Mouse (Mus musculus): ENCODE measurements around the gene Ifnab. TPM values are rescaled to one million over a fixed set of nuclear protein-coding genes. Genes with fewer than 3 reads are reported as not detected.

The Ifnab gene
- polyA plus RNA-seq, 1 experiment from 2014 or later: not detected

DNA sequence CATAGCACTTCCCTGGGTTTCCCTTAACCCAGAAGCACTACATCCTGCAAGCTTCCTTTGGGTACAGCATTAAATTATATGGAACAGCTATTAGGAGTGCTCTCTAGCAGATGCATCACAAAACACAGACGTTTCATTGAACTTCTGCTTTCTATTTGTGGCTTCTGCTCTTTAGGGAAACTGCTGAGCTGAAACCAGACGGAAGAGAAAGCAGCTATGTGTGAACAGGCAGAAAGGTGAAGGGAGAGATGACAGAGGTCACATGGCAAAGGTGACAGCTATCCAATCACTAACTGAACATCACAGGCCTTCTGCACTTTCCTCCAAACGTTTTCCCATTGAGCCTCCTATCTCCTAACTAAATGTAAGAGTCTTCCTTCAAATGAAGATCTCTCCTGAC, 14.8 kb upstream of the Ifnab start:
- Histone ChIP-seq H3K9ac (replicated peaks) (no peak overlapping the region), H3K27ac (no peak overlapping the region), H3K9me3 (no peaks in the 10 kb centered on the region), H3K36me3 (no peaks in the 10 kb centered on the region; the same call in 1 of the 2 replicates), H3K27me3 (no peaks in the 10 kb centered on the region), H3K4me3 (replicated peaks) (no peak overlapping the region), H3K4me2 (no peak overlapping the region), H3K4me1 (replicated peaks) (no peaks in the 10 kb centered on the region)
- 28% methylated on average over 3 of the region's 3 CpGs for WGBS
- ATAC-seq (ENCODE audit: insufficient number of reproducible peaks, insufficient read depth, low FRiP score, low TSS enrichment, low read depth): no peak

DNA sequence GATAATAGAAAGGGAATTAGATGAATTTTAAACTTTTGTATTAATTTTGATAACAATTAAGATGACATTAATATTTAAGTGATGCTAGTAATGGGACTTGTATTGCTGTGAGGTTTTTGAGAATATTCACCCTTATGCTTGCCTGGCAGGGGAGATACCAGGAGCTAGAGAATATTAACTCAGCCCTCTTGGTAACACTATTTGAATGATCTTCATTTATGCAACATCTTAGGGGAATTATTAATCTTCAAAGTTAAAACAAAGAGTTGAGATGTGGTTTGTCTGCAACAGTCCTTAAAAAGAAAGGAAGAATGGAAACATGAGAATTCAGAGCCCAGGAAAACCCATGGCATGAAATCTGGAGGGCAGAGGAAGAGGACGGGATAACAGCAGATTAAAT, 8.1 kb upstream of the Ifnab start:
- H3K9me3 ChIP-seq: no peaks in the 10 kb centered on the region
- no peak overlapping the region for H3K4me3 ChIP-seq (replicated peaks)
- no peaks in the 10 kb centered on the region; the same call in 1 of the 2 replicates for H3K27me3 ChIP-seq
- no peaks in the 10 kb centered on the region for H3K36me3 ChIP-seq
- H3K4me2 ChIP-seq: no peak overlapping the region
- no peak for ATAC-seq (ENCODE audit: insufficient number of reproducible peaks, insufficient read depth, low FRiP score, low TSS enrichment, low read depth)
- H3K9ac ChIP-seq (replicated peaks): no peak overlapping the region
- no peaks in the 10 kb centered on the region for H3K4me1 ChIP-seq (replicated peaks)
- no peak overlapping the region for H3K27ac ChIP-seq
- WGBS: 90% methylated on average over 1 of the region's 1 CpGs

DNA sequence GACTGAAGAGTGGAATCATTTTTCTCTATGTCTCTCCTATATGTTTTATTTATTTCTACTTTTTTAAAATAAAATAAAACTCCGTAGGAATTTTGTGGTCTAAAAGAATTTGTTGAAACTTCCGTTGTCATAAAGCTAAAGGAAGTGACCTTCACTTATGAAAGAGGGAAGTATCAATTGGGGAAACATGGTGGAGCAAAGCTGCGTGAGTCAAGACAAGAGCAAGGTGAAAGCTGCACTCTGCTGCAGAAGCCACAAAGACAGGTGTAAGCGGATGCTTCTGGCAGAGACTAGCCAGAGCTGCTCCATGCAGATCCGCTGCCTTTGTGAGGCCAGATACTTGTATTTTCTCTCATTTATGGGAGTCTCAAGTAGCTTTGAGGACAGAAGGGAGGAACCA, 7.6 kb upstream of the Ifnab start:
- no peaks in the 10 kb centered on the region for H3K36me3 ChIP-seq
- H3K4me1 ChIP-seq (replicated peaks): no peaks in the 10 kb centered on the region
- no peak overlapping the region for H3K4me2 ChIP-seq
- no peak overlapping the region for H3K4me3 ChIP-seq (replicated peaks)
- no peaks in the 10 kb centered on the region for H3K9me3 ChIP-seq
- 58% methylated on average over 5 of the region's 5 CpGs for WGBS
- ATAC-seq (ENCODE audit: insufficient number of reproducible peaks, insufficient read depth, low FRiP score, low TSS enrichment, low read depth): no peak
- no peaks in the 10 kb centered on the region; the same call in 1 of the 2 replicates for H3K27me3 ChIP-seq
- H3K27ac ChIP-seq: no peak overlapping the region
- no peak overlapping the region for H3K9ac ChIP-seq (replicated peaks)

DNA sequence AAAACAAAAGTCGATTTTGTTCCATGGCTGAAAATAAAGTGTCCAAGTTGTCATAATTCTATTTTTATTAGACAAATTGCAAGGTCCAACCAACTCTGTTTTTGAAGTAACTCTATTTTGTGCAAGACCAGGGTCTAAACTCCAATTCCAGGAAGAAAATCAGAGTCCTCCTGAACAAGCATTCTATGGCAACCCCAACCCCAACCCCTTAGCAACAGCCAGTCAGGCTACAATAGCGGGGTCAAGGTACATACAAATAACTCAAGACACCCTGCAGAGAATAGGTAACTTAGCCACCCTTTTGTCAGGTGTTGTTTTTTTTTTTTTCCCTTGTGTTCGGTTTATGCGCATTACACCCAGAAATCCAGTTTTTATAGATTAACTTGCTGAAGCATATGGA, 6.6 kb upstream of the Ifnab start:
- no peak overlapping the region for H3K4me2 ChIP-seq
- no peak overlapping the region for H3K9ac ChIP-seq (replicated peaks)
- no peaks in the 10 kb centered on the region for H3K4me1 ChIP-seq (replicated peaks)
- no peak overlapping the region for H3K27ac ChIP-seq
- H3K9me3 ChIP-seq: no peaks in the 10 kb centered on the region
- H3K4me3 ChIP-seq (replicated peaks): no peak overlapping the region
- H3K27me3 ChIP-seq: no peaks in the 10 kb centered on the region; the same call in 1 of the 2 replicates
- 83% methylated on average over 4 of the region's 4 CpGs for WGBS
- no peak for ATAC-seq (ENCODE audit: insufficient number of reproducible peaks, insufficient read depth, low FRiP score, low TSS enrichment, low read depth)
- H3K36me3 ChIP-seq: no peaks in the 10 kb centered on the region

DNA sequence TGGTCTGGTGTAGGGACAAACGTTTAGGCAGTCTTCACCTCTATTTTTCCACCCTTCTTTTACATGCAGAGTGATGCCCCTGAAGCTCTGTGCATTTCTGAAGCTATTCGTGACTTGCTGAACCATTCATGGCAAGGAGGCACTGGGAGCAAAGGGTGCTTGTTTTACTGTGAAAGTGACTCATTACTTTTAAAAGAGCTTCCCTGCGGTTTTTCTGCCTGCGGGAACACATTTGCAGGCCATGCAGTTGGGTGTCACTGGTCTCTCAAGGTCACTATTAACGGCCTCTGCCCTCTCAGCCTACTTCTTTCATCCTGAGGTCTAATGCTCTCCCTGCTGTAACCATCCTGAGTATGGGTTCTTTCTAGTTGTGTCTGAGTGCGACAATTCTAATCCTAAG, 5.9 kb upstream of the Ifnab start:
- Histone ChIP-seq H3K9ac (replicated peaks) (no peak overlapping the region), H3K27me3 (peaks cover 4% of the 10 kb centered on the region), H3K9me3 (no peaks in the 10 kb centered on the region), H3K36me3 (no peaks in the 10 kb centered on the region), H3K4me2 (no peak overlapping the region), H3K27ac (no peak overlapping the region), H3K4me3 (replicated peaks) (no peak overlapping the region), H3K4me1 (replicated peaks) (no peaks in the 10 kb centered on the region)
- WGBS: 51% methylated on average over 6 of the region's 6 CpGs
- ATAC-seq (ENCODE audit: insufficient number of reproducible peaks, insufficient read depth, low FRiP score, low TSS enrichment, low read depth): no peak

DNA sequence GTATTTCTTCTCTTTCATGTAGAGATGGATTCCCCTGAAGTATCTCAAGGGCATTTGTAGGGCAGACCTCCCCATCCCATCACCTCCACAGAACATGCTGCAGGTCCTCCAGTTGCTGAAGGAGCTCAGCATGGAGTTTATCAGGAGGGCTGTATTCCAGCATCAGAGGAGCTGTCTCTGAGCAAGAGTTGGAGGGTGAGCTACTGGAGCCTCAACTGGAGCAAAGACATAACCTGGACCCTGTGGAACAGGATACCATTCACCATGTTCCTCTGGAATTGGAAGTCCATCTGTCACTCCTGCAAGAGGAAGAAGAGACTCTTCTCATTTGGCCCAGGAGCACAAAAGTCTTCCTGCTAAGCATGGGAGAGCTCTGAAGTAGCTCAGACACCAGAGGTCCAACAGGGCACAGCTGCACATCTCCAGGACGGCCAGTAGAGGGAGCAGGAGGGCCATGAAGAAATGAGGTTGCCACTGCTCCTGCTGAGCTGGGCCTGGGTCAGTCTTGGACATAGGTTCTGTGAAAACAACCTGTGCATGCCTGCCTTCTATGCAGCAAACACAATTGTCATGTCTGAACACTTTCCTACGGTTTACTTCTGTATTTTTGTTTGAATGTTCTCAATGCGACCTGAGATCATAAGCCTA, 5.2 kb upstream of the Ifnab start:
- no peak overlapping the region for H3K4me2 ChIP-seq
- no peak overlapping the region for H3K9ac ChIP-seq (replicated peaks)
- H3K36me3 ChIP-seq: no peaks in the 10 kb centered on the region
- peak; percentile 66; the same call in 1 of the 2 replicates for ATAC-seq (ENCODE audit: insufficient number of reproducible peaks, insufficient read depth, low FRiP score, low TSS enrichment, low read depth)
- H3K27ac ChIP-seq: no peak overlapping the region
- H3K4me1 ChIP-seq (replicated peaks): no peaks in the 10 kb centered on the region
- WGBS: 25% methylated on average over 3 of the region's 3 CpGs
- H3K9me3 ChIP-seq: no peaks in the 10 kb centered on the region
- no peak overlapping the region for H3K4me3 ChIP-seq (replicated peaks)
- H3K27me3 ChIP-seq: peaks cover 4% of the 10 kb centered on the region

DNA sequence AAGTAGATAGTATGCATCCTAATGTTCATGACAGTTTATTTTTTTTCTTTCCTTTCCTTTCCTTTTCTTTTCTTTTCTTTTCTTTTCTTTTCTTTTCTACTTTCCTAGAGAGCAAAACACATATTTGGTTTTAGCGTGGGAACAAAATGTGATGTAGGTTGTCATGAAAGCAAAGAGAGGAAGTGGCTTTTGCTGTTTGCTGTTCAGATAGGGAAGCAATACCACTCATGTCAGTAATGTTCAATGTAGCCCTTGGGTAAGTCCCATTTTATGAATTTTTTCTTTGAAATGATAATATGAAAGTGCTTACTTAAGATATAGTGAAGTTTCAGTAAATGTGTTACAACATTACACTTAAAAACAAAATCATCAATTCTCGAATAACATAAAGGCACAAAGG, 2.2 kb upstream of the Ifnab start:
- no peaks in the 10 kb centered on the region for H3K9me3 ChIP-seq
- no peak for ATAC-seq (ENCODE audit: insufficient number of reproducible peaks, insufficient read depth, low FRiP score, low TSS enrichment, low read depth)
- 88% methylated on average over 2 of the region's 2 CpGs for WGBS
- H3K4me3 ChIP-seq (replicated peaks): no peak overlapping the region
- peaks cover 4% of the 10 kb centered on the region for H3K27me3 ChIP-seq
- H3K4me2 ChIP-seq: no peak overlapping the region
- no peak overlapping the region for H3K9ac ChIP-seq (replicated peaks)
- no peaks in the 10 kb centered on the region for H3K4me1 ChIP-seq (replicated peaks)
- no peaks in the 10 kb centered on the region for H3K36me3 ChIP-seq
- no peak overlapping the region for H3K27ac ChIP-seq

DNA sequence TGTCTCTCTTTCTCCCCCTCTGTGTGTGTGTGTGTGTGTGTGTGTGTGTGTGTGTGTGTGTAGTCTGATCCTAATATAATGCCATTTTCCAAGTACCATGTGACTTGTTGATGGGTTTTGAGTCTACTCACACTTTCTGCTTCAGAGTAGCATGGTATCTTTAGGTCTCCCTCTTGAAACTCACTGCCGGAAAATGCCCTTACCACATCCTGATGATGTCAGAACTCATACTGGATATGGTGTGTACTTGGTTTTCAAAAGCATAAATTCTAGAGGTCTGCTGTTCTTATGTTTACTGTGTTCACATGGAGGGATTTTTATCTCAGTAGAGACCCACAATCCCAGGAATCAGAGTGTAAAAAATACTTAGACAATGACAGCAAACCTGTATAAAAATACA, 1.4 kb upstream of the Ifnab start:
- H3K9me3 ChIP-seq: no peaks in the 10 kb centered on the region
- peaks cover 4% of the 10 kb centered on the region for H3K27me3 ChIP-seq
- no peaks in the 10 kb centered on the region for H3K36me3 ChIP-seq
- no peak overlapping the region for H3K4me2 ChIP-seq
- H3K9ac ChIP-seq (replicated peaks): no peak overlapping the region
- no peaks in the 10 kb centered on the region for H3K4me1 ChIP-seq (replicated peaks)
- no peak for ATAC-seq (ENCODE audit: insufficient number of reproducible peaks, insufficient read depth, low FRiP score, low TSS enrichment, low read depth)
- no peak overlapping the region for H3K27ac ChIP-seq
- 91% methylated on average over 1 of the region's 1 CpGs for WGBS
- no peak overlapping the region for H3K4me3 ChIP-seq (replicated peaks)

DNA sequence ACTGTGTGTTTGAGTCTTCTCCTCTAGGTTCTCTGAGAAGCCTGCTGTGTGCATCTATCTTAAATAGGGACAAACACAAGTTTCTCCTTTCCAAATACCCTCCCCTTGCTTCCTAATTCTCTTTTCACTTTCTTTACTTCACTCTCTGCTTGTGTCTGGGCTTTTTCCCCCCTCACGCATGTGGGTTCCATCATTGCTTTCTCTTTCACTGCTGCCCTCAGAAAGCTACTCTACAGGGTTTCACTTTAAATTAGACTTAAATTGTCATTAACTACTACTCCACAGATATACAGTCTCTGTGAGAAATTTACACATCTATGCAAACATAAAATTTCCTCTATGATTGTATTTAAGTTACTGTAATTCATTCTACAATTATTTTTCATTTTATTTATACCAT, 7.3 kb downstream of the Ifnab start, which contains the start of gene Ifna2:
Gene Ifna2, minus strand, starts transcription at position 101 of the 400 bp plus-strand sequence.
- H3K9ac ChIP-seq (replicated peaks): no peak within 1 kb of the TSS

DNA sequence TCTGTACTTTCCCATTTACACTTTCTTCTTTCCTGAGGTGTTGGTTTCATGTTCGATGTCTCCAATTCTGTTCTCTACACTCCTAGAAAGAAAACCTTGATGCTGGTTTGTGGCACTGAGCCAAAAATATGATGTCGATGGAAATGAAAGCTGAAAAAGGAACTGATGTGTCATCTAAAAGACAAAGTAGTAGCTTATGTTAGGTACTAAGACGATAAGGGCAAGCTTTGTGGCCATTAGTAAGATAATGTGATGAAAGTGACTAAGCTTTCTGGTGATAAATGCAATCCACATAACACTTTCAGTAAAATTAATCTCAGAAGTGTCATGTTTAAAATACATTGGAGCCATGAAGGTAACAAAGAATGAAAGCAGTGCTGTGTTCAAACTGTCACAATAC, 9.8 kb downstream of the Ifnab start:
- H3K4me1 ChIP-seq (replicated peaks): no peaks in the 10 kb centered on the region
- ATAC-seq (ENCODE audit: insufficient number of reproducible peaks, insufficient read depth, low FRiP score, low TSS enrichment, low read depth): no peak
- no peak overlapping the region for H3K9ac ChIP-seq (replicated peaks)
- no peaks in the 10 kb centered on the region for H3K27me3 ChIP-seq
- H3K4me2 ChIP-seq: no peak overlapping the region
- H3K27ac ChIP-seq: no peak overlapping the region
- no peaks in the 10 kb centered on the region for H3K9me3 ChIP-seq
- 82% methylated on average over 3 of the region's 3 CpGs for WGBS
- H3K36me3 ChIP-seq: no peaks in the 10 kb centered on the region
- no peak overlapping the region for H3K4me3 ChIP-seq (replicated peaks)

More for the DNA sequence above, 7.3 kb downstream of the Ifnab start, which contains the start of gene Ifna2:
- 93% methylated on average over 1 of the region's 1 CpGs for whole genome bisulfite sequencing
- H3K36me3 ChIP-seq: no peaks in the 10 kb centered on the region
- H3K4me2 ChIP-seq: no peak within 1 kb of the TSS
- H3K4me3 ChIP-seq (replicated peaks): no peak within 1 kb of the TSS
- no peaks in the 10 kb centered on the region for H3K4me1 ChIP-seq (replicated peaks)
- no peaks in the 10 kb centered on the region for H3K27me3 ChIP-seq
- H3K9me3 ChIP-seq: no peaks in the 10 kb centered on the region
- no peak within 1 kb of the TSS for H3K27ac ChIP-seq
- ATAC-seq (ENCODE audit: insufficient number of reproducible peaks, insufficient read depth, low FRiP score, low TSS enrichment, low read depth): no peak

DNA sequence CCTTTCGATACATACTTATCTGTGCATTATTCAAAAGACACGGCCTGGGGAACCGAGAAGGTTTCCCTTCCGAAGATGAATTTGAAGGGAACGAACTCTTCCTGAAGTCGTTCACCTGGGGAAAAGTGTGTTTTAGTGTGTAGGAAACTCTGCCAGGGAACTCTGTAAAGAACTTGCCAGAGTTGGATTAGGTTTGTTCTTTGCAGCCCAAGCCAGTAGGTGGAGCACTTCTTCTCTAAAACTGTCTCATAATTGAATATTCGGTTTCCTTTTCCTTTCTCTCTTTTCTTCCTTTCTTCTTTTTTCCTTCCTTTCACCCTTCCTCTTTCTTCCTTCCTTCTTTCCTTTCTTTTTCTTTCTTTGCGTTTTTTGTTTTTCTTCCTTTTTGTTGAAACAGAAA, 10.8 kb downstream of the Ifnab start:
- no peak for ATAC-seq (ENCODE audit: insufficient number of reproducible peaks, insufficient read depth, low FRiP score, low TSS enrichment, low read depth)
- H3K27ac ChIP-seq: no peak overlapping the region
- no peak overlapping the region for H3K9ac ChIP-seq (replicated peaks)
- no peaks in the 10 kb centered on the region for H3K27me3 ChIP-seq
- H3K36me3 ChIP-seq: no peaks in the 10 kb centered on the region
- 52% methylated on average over 8 of the region's 8 CpGs for WGBS
- no peaks in the 10 kb centered on the region for H3K9me3 ChIP-seq
- no peaks in the 10 kb centered on the region for H3K4me1 ChIP-seq (replicated peaks)
- no peak overlapping the region for H3K4me2 ChIP-seq
- no peak overlapping the region for H3K4me3 ChIP-seq (replicated peaks)

DNA sequence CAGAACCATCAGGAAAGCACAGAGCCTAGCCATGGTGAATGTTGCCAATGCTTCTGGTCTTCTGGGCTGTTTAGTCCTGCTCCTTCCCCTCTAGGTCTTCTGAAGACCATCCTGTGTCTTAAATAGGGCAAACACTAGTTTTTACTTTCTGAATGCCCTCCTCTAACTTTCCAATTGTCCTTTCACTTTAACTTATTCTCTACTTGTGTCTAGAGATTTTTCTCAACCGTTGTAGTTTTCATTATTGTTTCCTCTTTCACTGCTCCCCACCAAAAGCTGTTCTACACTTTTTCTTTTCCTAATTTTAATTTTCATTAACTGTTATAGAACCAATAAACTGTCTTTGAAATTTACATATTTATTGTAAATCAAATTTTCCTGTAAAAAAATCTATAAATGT, 14.3 kb downstream of the Ifnab start, which contains the start of gene Ifna16:
Gene Ifna16, minus strand, starts transcription at position 101 of the 400 bp plus-strand sequence.
- 77% methylated on average over 1 of the region's 1 CpGs for WGBS
- no peaks in the 10 kb centered on the region for H3K9me3 ChIP-seq

More for the DNA sequence above, 14.3 kb downstream of the Ifnab start, which contains the start of gene Ifna16:
- no peak for ATAC-seq (ENCODE audit: insufficient number of reproducible peaks, insufficient read depth, low FRiP score, low TSS enrichment, low read depth)
- H3K4me2 ChIP-seq: no peak within 1 kb of the TSS
- no peak within 1 kb of the TSS for H3K4me3 ChIP-seq (replicated peaks)
- H3K4me1 ChIP-seq (replicated peaks): no peaks in the 10 kb centered on the region
- H3K9ac ChIP-seq (replicated peaks): no peak within 1 kb of the TSS
- H3K36me3 ChIP-seq: no peaks in the 10 kb centered on the region
- H3K27me3 ChIP-seq: no peaks in the 10 kb centered on the region
- no peak within 1 kb of the TSS for H3K27ac ChIP-seq

Data from limb, embryonic 12.5 days (tissue).